Mouse (Mus musculus) liver, embryonic 14.5 days (tissue): ENCODE results near the gene Acr. TPM values are rescaled to one million over a fixed set of nuclear protein-coding genes. Genes with fewer than 3 reads are reported as not detected.

Experiments used
- ATAC-seq: fragments of 200-750 bp; cut with Nextera tagmentation; 2 replicates; pipeline ENCODE4 v1.8.0; 2017; ENCODE audit warnings: moderate number of reproducible peaks, mild to moderate bottlenecking, moderate library complexity; ENCODE audit not compliant: insufficient read depth
- DNase-seq, 3 experiments: peaks; one replicate each; pipeline ENCODE4 v3.0.0-alpha.2; 2012 to 2013; ENCODE audit warnings: low read depth in 3 of 3, low spot score in 3 of 3
- H3K27ac ChIP-seq: fragments of 300-500 bp; sonication (generic); 2 replicates; pipeline ENCODE4 v1.5.1; 2014; ENCODE audit warnings: moderate library complexity, mild to moderate bottlenecking, control low read depth, inconsistent platforms
- H3K27me3 ChIP-seq: fragments of 300-500 bp; sonication (generic); 2 replicates; pipeline ENCODE4 v1.6.1; 2014; ENCODE audit warnings: mild to moderate bottlenecking, low read length, moderate library complexity; ENCODE audit not compliant: control insufficient read depth, insufficient read depth
- H3K36me3 ChIP-seq: fragments of 300-500 bp; sonication (generic); replicated peaks from 2 replicates; pipeline ENCODE4 v1.6.1; 2014; ENCODE audit warnings: low read depth; ENCODE audit not compliant: control insufficient read depth, insufficient read depth
- H3K4me1 ChIP-seq, 2 experiments: fragments of 200-500 bp in 1 of 2; fragments of 300-500 bp in 1 of 2; sonication (generic) in 1 of 2; replicated peaks; 2 replicates each; pipeline ENCODE4 v1.6.1; 2012 to 2014; ENCODE audit warnings: antibody characterized with exemption in 1 of 2, inconsistent platforms in 1 of 2, low read length in 1 of 2; ENCODE audit not compliant: control insufficient read depth in 2 of 2, insufficient read depth in 2 of 2
- H3K4me2 ChIP-seq: fragments of 300-500 bp; sonication (generic); 2 replicates; pipeline ENCODE4 v1.6.1; 2014; ENCODE audit warnings: low read depth, mild to moderate bottlenecking, control low read depth, moderate library complexity
- H3K4me3 ChIP-seq, 2 experiments: fragments of 200-500 bp in 1 of 2; fragments of 300-500 bp in 1 of 2; sonication (generic) in 1 of 2; 2 replicates each; pipeline ENCODE4 v1.5.1; 2012 to 2014; ENCODE audit warnings: low read depth in 2 of 2, low read length in 2 of 2, mild to moderate bottlenecking in 2 of 2, control low read depth in 1 of 2, inconsistent platforms in 1 of 2, moderate library complexity in 1 of 2; ENCODE audit not compliant: insufficient read depth in 1 of 2
- H3K9ac ChIP-seq: fragments of 300-500 bp; sonication (generic); replicated peaks from 2 replicates; pipeline ENCODE4 v1.6.1; 2014; ENCODE audit warnings: mild to moderate bottlenecking, control low read depth, moderate library complexity
- H3K9me3 ChIP-seq: fragments of 300-500 bp; sonication (generic); 2 replicates; pipeline ENCODE4 v1.6.1; 2016; ENCODE audit warnings: low read length, mixed read lengths; ENCODE audit not compliant: control insufficient read depth
- CTCF ChIP-seq: IDR thresholded peaks from 2 replicates; pipeline ENCODE4 v1.5.1; 2016; ENCODE audit warnings: antibody characterized with exemption, low read depth, control low read depth
- EP300 ChIP-seq: IDR thresholded peaks from 2 replicates; pipeline ENCODE4 v1.6.1; 2016; ENCODE audit warnings: antibody characterized with exemption, low read depth
- WGBS: fragments of 180-500 bp; shearing (Covaris S2); extraction: QIAGEN DNeasy Blood & Tissue Kit; methylation state at CpG from one replicate; pipeline ENCODE4 v1.1.7; 2014; ENCODE audit not compliant: insufficient replicate concordance; 5-methylcytosine and 5-hydroxymethylcytosine counted together
- polyA plus RNA-seq, 2 experiments: library from polyadenylated mRNA; depleted of rRNA in 1 of 2; stranded (reverse) in 1 of 2; unstranded in 1 of 2; fragments of >200 nt; fragmentation: Nextera tagmentation in 1 of 2; extraction: Ambion mirVana in 1 of 2; gene quantifications; 2 replicates each; pipeline versions ENCODE4 v1.2.1 to v1.2.3; 2012 to 2014

Acr gene
- polyA plus RNA-seq, 2 experiments, result 0.04 TPM; not detected in 1

GRCm38 (mm10) chr15:89548837-89549236, 19.3 kb upstream of the Acr start:
- no peaks in the 10 kb centered on the region for H3K9me3 ChIP-seq
- no peak overlapping the region for H3K4me3 ChIP-seq
- no peak for ATAC-seq
- TF ChIP-seq EP300 (no peak), CTCF (no peak)
- H3K27me3 ChIP-seq, result no peaks in the 10 kb centered on the region
- no peak overlapping the region for H3K9ac ChIP-seq
- 80% methylated on average over 11 of the region's 11 CpGs for WGBS
- H3K4me2 ChIP-seq, result no peak overlapping the region
- no peaks in the 10 kb centered on the region for H3K36me3 ChIP-seq
- DNase-seq, result no peak
- no peak overlapping the region for H3K27ac ChIP-seq
- H3K4me1 ChIP-seq, result no peaks in the 10 kb centered on the region

GRCm38 (mm10) chr15:89550506-89550905, 17.6 kb upstream of the Acr start:
- ATAC-seq (no peak), DNase-seq (no peak)
- Histone ChIP-seq H3K27me3 (no peaks in the 10 kb centered on the region), H3K4me1 (no peaks in the 10 kb centered on the region), H3K4me3 (no peak overlapping the region), H3K4me2 (no peak overlapping the region), H3K9me3 (no peaks in the 10 kb centered on the region), H3K36me3 (no peaks in the 10 kb centered on the region), H3K9ac (no peak overlapping the region), H3K27ac (no peak overlapping the region)
- TF ChIP-seq EP300 (no peak), CTCF (no peak)
- WGBS, result 80% methylated on average over 8 of the region's 8 CpGs

GRCm38 (mm10) chr15:89551733-89552132, 16.4 kb upstream of the Acr start:
- DNase-seq (no peak), ATAC-seq (no peak)
- Histone ChIP-seq H3K4me2 (no peak overlapping the region), H3K9me3 (no peaks in the 10 kb centered on the region), H3K9ac (no peak overlapping the region), H3K27ac (no peak overlapping the region), H3K36me3 (no peaks in the 10 kb centered on the region), H3K4me3 (no peak overlapping the region), H3K27me3 (no peaks in the 10 kb centered on the region), H3K4me1 (no peaks in the 10 kb centered on the region)
- WGBS, result 69% methylated on average over 1 of the region's 1 CpGs
- TF ChIP-seq CTCF (no peak), EP300 (no peak)

GRCm38 (mm10) chr15:89555591-89555990, 12.5 kb upstream of the Acr start:
- 66% methylated on average over 6 of the region's 6 CpGs for WGBS
- no peak overlapping the region for H3K9ac ChIP-seq
- no peak for TF ChIP-seq CTCF
- TF ChIP-seq EP300, result no peak

GRCm38 (mm10) chr15:89556401-89557178, 11.5 kb upstream of the Acr start:
- TF ChIP-seq CTCF, result peak; percentile 41; the same call in 1 of the 2 replicates
- TF ChIP-seq EP300, result no peak
- H3K36me3 ChIP-seq, result no peaks in the 10 kb centered on the region
- no peak overlapping the region for H3K4me3 ChIP-seq
- DNase-seq (no peak), ATAC-seq (no peak)
- WGBS, result 64% methylated on average over 23 of the region's 23 CpGs
- H3K9ac ChIP-seq, result no peak overlapping the region
- no peak overlapping the region for H3K4me2 ChIP-seq
- H3K27me3 ChIP-seq, result peaks cover 3% of the 10 kb centered on the region; the same call in 1 of the 2 replicates
- H3K4me1 ChIP-seq, result no peaks in the 10 kb centered on the region
- H3K9me3 ChIP-seq, result no peaks in the 10 kb centered on the region
- H3K27ac ChIP-seq, result no peak overlapping the region

More at GRCm38 (mm10) chr15:89555591-89555990, 12.5 kb upstream of the Acr start:
- H3K27me3 ChIP-seq, result peaks cover 3% of the 10 kb centered on the region; the same call in 1 of the 2 replicates
- no peak overlapping the region for H3K4me3 ChIP-seq
- no peaks in the 10 kb centered on the region for H3K9me3 ChIP-seq
- no peaks in the 10 kb centered on the region for H3K36me3 ChIP-seq
- ATAC-seq, result no peak
- H3K4me2 ChIP-seq, result no peak overlapping the region
- DNase-seq, result no peak
- no peak overlapping the region for H3K27ac ChIP-seq
- no peaks in the 10 kb centered on the region for H3K4me1 ChIP-seq
